Mouse (Mus musculus): Measurements from ENCODE around the gene Rasl10b. TPM values are rescaled to one million over a fixed set of nuclear protein-coding genes. Genes with fewer than 3 reads are reported as not detected.

Rasl10b gene
- total RNA-seq, 4 experiments from 2014 or later = 253 to 298 (median 277) TPM

DNA sequence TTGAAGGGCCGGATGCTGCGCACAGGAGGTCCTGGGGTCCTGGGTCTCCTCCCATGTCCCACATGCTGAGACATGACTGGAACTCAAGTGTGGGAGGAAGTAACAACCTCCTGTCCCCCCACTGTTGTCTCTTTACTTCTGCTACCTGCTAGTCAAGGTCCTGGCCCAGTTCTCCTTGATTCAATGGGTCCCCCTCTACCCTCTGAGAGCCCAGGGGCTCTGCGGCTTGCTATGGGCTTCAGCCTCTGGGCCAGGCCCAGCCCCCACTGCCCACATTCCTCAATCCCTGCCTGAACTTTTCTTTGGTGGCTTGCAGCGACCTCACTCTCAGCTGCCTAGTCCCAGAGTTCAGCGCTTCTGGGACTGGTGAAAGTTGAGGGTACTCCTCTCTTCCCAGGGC is 20.4 kb downstream of the Rasl10b start, which contains the start of gene Gas2l2:
Gene Gas2l2, minus strand, starts transcription at position 101 of the 400 bp plus-strand sequence.
- no peak for DNase-seq (ENCODE audit: low spot score in 2 of 2)

DNA sequence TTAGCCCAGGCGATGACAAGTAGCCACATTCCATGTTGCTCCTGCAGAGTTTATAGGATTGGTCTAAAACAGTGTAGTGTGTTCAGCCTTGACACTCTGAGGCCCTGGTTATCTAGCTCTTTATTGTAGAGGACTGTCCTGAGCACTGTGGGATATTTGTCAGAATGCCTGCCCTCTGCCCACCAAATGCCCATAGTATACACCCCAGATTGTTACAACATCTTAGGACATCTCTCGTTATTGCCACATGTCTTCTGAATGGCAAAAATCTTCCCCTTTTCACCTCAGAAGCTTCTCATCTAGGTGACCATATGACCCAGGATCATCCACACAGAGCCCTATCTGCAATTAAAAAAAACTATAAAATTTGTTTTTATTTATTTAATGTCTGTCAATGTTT is 23.6 kb downstream of the Rasl10b start:
- no peak for DNase-seq (ENCODE audit: low spot score in 2 of 2)

DNA sequence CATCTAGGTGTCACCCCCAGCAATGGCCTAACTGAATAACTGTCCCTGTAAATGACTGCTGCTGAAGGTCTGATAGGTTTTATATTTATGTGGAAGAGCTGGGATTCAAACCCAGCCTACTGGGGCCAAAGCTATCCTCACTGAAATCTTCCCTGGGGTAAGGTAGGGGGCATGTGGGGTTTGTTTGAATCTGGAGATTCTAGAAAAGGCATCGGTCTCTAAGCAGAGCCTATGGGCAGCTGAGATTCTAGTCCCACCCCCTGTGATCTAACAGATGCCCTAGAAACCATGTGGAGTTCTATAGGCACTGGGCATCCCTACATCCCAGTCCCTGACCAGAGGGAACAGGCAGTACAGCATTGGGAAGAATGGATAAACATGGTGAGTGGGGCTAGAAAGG is 28.4 kb downstream of the Rasl10b start, which contains the start of gene 1700020L24Rik:
Gene 1700020L24Rik, plus strand, starts transcription at position 301 of the 400 bp plus-strand sequence.
- no peak for DNase-seq (ENCODE audit: low spot score in 2 of 2)

DNA sequence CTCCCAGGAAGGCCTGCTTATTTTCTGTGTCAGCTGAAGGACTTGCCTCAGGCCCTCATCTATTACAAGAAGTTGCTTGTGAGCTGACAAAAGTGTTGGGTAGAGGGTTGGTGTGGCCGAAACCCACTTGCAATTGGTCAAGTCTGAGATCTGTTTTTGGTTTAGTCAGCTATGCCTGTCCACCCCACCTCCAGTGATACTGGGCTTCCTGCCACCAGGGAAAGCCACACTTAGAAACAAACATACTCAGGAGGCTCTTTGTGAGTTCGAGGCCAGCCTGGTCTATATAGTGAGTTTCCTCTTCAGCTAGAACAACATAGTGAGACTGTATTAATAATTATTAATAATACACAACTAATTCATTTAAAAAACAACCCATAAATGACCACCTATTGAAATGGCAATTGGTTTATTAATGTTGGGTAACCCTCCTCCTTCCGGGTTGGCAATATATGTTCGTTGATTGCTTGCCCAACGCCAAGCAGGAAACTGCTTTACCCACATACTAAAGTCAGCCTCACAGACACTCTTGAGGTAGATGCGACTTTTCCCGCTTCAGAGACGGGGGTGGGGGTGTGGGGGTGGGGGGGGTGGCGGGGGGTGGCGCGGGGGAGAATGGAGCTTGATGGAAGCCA is 30.6 kb downstream of the Rasl10b start:
- DNase-seq (ENCODE audit: low spot score in 2 of 2) = no peak

DNA sequence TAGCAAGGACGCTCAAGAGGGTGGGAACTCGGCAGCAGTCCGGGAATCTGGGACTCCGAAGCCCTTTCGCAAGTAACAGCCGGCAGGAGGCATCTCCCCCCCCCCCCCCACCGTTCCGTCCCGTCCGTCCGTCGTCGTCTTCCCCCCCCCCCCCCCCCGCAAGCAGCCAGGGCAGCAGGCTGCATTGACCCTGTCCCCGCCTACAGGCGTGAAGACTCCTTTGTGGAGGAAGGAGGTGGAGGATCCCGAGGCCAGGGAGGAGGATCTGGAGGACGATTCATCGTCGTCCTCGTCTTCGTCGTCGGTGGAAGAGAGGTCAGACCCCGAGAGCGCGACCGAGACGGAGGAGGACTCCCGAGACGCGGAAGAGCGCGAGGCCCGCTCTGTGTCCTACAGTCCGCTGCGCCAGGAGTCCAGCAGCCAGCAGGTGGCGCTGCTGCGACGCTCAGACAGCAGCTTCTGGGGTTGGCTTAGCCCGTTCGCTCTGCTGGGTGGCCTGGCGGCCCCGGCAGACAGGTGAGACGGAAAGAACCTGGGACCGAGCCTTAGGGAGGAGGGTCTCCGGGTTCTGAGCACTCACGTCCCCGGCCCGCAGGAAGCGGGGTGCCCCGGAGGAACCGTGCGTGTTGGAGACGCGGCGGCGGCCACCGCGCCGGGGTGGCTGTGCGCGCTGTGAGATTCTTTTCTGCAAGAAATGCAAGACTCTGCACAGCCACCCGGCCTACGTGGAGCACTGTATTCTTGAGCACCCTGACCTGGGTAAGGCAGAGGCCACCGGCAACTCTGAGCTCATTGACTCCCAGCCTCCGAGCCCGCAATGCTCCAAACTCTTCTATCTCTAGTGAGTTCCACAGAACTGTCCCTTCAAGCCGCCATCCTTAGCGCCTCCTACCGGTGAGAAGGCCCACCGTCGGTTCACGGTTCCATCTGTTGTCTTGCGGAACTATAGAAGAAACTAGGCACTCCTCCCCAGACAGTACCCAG is 31.4 kb downstream of the Rasl10b start:
- peak; percentile 72 to 82 for DNase-seq (ENCODE audit: low spot score in 2 of 2)

DNA sequence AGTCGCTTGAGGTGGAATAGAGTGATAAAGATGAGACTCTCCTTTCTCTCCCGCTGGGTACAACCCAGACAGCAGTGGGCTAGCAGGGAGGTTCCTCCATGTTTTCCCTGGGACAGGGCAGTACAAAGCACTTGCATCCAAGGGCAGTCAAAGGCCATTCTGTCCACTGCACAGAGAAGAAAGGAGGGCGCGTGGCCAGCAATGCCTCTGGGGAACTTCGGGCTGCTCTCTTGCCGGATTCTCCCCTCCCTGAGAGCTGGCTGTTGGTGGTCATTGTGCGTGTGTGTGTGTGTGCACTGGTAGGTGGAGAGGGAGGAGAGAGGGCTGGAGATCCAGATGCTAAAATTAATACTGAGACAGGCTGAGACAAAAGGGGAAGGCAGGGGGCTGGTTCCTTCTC is 32.3 kb downstream of the Rasl10b start:
- DNase-seq (ENCODE audit: low spot score in 2 of 2) = peak in 1 of 2 experiments; percentile 54

DNA sequence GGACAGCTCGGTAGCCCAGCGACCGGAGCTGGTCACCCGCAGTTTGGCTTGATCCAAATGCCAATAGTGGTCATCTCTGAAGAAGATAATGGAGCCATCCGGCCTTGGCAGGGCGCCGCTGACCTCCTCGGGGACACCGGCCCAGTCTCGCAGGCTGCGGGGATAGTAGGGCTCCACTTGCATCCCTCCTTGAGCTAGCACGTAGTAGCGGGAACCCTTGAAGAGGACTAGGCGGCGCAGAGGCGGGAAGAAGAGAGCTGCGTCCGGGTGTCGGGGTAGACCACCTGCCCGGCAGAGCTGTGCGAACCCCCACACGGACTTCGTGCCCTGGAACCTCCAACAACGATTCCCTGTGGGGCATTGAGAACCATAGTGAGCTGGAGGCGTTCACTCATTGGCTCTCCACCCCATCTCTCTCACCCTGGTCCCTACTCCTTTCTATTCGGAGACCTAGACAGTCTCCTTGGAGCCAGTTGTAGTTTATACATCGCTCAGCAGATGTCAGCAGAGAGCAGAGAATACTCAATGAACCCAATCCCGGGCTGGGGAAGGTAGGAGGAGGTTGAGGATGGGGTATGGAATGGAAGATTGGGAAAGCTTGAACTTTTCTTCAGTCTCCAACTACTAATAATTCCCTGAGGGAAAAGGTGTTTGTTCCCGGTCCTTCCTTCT is 33.8 kb downstream of the Rasl10b start:
- no peak for DNase-seq (ENCODE audit: low spot score in 2 of 2)

DNA sequence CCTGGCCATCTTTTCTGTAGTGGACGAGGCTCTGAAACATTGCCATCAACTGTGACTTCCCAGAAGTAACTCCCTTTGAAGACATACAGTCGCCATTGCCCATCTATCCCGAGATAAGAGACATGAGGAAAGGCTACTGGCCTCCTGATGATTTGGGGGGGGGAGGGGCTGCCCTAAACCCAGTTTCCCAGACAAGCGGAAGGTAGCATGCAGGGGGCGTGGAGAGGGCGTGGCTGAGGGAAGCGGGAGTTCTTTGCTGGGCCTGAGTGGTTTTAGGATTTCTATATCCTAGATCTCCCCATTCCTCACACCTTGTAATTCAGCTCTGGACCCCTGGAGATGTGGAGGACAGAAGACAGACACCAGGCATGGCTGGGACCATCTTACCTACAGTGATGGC is 34.9 kb downstream of the Rasl10b start:
- DNase-seq (ENCODE audit: low spot score in 2 of 2) = no peak

DNA sequence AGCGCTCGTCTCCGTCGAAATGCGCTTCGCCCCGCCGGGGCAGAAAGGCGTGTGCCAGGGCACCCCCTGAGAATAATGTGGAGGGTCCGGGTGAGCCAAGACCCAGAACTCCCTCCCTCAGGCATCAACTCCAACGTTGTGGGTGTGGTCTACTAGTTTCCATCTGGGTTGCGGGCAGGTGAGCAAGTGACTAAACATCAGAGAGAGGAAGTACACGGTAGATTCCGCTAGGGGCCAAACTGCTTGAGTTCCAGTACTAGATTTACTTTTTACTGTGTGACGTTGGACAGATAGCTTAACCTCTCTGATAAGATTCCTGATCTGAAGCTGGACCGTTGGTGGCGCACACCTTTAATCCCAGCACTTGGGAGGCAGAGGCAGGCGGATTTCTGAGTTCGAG is 36.1 kb downstream of the Rasl10b start:
- no peak for DNase-seq (ENCODE audit: low spot score in 2 of 2)

DNA sequence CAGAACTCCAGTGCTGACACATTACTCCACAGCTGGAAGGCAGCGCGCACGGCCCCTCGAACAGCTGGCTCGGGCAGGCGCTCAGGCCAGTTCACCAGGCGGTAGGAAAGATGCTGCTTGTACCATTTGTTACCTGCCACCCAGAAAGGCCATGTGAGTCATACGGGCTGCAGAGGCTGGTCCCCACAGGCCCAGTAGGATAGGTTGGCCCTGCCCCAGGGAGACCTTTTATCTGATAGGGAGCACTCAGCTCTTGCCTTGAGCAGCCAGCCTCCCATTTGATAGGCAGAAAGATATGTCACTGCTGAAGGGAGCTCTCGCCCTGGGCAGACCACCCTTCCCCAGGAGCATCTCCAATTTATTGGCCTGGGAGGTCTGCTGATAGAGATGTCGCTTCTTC is 38.7 kb downstream of the Rasl10b start:
- no peak for DNase-seq (ENCODE audit: low spot score in 2 of 2)

DNA sequence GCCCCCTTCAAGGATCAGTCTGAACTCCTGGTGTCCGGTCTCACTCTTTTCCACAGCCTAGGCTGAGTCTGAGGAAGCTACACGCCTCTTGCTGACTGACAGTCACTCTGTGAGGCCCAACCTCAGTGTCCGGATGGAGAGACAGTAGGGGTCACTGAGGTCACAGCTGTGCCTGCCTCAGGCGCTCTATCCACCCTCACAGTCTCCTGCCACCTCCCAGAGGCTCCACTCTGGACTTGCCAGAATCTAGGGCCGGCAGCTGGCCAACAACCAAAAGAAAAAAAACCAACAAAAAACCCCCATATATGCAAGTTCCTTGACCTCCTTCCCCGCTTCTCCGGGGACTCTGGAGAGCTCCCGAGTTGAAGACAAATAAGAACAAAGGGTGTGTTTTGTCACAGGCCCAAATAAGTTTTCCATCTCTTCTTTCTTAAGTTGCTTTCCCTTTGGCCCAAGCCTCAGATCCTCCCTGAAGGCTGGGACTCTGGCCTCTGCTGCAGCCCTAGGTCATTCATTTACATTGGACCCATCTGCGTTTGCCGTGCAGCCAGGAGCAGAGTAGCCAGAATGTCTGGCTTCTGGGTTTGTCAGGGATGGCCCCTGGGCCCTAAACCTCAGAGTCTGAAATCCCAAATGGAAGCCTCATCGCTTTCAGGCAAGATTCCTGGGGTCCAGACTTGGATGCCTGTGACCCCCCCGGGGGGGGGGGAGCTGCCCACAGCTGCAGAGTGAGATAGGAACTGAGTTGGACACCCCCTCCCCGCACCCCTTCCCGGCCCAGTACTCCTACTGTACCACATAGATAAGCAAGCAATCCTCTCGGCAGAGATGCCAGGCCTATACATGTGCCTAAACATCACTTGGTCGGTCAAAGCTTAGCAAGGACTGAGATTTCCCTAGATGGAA is 39.3 kb downstream of the Rasl10b start:
- DNase-seq (ENCODE audit: low spot score in 2 of 2) = no peak

DNA sequence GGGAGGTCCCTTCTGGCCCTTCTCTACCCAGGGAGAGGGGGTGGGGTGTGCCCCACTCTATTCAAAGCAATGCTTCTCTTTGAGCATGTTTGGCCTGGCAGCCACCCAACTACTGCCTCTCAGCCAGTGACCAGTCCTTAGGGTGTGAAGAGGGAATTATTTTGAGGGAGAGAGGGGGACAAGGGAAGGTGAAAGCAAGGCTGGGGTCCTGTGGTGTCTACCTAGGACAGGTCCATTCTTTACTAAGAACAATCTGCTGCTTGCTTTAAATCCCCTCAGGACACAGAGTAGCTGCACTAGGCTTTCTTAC is 39.9 kb downstream of the Rasl10b start:
- no peak for DNase-seq (ENCODE audit: low spot score in 2 of 2)

DNA sequence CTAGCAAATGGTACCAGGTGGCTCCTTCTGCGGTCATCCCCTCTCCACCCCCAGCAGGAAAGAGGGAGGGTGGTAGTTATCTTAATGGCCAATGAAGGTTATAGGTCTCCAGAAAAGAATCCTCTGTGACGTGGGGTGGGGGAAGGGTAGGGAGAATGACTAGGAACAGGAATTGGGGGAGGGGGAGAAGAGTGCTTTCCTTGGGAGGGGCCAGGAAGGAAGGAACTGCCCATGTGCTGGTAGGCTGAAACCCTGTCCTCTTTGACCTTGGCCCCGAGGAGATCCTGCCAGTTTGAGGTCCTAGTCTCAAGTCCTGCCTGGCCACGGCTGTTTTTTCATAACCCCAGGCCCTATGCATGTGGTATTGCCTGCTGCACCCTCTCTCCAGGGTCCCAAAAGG is 40.4 kb downstream of the Rasl10b start:
- no peak for DNase-seq (ENCODE audit: low spot score in 2 of 2)

DNA sequence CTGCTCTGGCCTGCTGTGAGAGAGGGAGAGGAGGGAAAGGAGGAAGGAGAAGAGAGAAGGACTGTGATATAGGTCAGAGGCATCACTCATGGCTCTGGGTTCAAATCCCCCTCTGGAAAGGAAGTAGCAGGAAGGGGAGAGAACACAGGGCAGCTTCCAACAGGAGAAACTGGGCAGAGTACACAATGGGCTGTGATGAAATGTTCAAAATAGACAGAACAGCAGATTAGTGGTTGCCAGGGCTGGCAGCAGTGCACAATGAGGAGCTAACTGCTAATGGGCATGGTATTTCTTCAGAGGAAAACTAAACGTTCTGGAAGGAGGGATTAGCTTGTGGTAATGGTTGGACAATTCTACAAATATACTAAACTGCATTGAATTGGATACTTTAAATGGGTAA is 41.6 kb downstream of the Rasl10b start:
- DNase-seq (ENCODE audit: low spot score in 2 of 2) = no peak

DNA sequence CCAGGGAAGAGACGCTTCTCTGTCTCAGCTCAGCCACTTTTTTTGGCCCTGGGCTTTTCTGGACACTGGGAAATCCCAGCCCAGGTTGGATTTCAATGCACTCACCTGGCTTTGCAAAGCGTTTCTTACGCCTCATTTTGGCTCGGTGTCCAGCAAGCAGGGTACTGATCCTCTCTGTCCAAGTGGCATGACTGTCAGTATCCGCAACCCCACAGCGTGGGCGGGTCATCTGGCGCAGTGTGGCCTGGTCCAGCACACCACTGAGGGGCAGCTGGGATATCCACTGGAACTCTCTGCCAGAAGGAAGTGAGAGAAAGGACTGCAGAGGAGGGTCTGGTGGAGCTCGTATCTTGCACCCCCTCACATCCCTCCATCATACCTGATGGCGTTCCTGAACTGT is 42.3 kb downstream of the Rasl10b start:
- no peak for DNase-seq (ENCODE audit: low spot score in 2 of 2)

DNA sequence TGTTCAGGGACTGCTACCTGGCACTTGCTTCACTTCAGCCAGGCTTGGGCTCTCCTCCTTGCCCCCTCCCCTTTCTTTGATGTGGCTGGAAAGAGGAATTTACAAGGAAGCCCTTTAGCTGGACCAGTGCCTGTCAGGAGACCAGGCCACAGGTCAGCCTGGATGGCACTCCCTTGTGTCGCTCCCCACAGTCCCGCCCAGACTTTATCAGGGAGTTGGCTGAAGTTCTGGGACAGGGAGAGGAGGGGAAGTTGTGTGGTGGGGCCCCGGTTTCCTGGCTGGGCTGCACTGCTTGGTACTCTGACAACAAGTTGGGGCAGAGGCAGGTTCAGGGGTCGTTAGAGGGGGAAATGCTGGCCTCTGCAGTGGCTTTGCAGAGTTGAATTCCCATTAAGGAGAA is 45.6 kb downstream of the Rasl10b start:
- DNase-seq (ENCODE audit: low spot score in 2 of 2) = no peak

DNA sequence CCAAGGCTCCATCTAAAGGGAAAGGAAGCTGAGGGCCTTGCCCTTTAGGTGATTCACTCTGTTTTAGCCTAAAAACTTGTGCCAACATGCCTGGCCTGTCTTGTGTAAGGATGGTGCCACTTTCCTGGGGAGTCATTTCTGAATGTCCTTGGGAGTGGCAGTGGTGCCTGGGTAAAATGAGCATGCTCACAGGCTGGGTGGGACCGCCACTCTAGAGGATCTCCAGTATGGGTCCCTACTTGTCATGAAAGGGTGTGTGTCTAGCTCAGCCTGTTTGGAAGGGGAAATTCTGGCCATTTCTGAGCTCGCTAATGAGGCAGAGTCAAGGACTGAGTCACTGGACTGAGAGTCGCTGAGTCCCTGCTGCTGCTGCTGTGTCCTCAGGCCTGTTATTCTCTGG is 46.7 kb downstream of the Rasl10b start:
- DNase-seq (ENCODE audit: low spot score in 2 of 2) = no peak

DNA sequence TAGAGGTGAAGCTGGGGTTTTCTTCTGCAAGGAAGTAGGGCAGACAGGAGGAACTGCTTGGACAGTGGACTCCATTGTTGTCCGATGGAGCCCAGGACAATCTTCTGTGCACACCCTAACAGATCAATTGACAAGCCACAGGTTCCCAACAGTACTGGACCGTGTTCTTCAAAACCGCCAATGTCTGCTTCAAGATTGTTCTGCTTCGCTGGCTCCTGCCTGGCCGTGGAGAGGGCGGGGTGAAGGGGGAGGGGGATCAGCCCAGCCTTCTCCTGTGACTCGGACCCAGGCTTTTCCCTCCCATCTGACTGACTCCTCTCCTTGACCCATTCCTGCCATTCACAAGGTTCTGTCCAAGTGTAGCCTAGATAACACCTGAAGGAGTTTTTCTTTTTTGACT is 48.3 kb downstream of the Rasl10b start:
- DNase-seq (ENCODE audit: low spot score in 2 of 2) = no peak

DNA sequence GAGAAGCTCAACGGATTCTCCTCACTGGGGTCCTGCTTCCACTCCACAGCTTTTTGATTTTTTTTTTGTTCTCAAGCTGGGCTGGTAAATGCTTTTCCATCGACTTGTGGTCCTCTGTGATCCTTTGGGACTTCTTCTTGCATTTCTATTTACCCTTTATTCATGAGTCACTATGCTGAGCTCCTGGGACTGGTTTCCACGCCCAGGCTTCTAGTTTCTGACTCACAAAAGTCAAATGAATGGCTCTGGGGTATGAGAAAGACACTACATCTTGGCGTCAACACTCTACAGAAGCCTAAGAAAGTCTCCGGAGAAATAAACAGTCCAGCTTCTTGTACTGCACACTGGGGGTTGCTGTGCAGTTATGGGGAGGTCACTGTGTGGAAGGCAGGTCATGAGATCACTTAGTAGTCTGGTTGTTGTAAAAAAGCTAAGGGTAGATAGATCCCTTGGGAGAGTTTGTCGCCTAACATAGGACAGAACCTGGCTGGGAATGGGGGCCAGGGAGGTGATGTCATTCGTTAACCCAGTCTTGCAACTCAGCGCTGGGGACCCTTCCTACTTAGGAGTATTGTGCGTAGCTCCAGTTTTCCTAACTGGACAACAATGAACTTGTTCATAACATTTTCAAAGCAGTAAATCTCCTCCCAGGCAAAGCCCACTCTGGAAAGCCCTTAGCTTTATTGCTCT is 49.1 kb downstream of the Rasl10b start:
- no peak for DNase-seq (ENCODE audit: low spot score in 2 of 2)

DNA sequence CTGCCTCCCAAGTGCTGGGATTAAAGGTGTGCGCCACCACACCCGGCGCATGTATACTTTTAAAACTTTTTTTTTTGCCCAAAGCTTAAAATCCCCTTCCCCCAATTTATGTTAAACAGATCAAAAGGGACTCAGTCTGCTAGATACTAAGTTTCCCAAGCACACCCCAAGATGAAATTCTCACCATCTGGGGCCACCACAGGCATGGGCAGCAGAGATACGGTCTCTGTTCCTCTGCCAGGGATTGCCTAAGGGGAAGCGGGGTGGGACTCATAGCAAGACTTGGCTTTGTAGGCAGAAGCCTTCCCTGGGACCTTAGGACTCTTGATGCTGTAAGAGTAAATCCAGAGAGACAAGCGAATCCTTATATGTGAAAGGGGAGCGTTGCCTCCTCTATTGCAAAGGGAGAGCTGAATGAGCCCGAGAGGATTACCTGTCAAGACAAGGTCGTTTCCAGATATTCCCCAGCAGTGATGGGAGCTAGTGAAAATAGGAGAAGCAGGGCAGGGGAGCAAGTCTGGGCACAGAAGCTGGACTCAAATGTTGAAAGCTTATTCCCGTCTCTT is 52.6 kb downstream of the Rasl10b start:
- DNase-seq (ENCODE audit: low spot score in 2 of 2) = no peak

All from left cerebral cortex, adult 8-10 months (tissue).